Mouse (Mus musculus): ENCODE data around the gene Cryaa. TPM values are rescaled to one million over a fixed set of nuclear protein-coding genes. Genes with fewer than 3 reads are reported as not detected.

The Cryaa gene
- not detected in 4 replicates for total RNA-seq (2023; ENCODE audit: inconsistent age)

GRCm38 (mm10) chr17:31677507-31677906, at the start of gene Cryaa:
Gene Cryaa, plus strand, starts transcription at chr17:31677807.

GRCm38 (mm10) chr17:31636942-31637811, 40.4 kb upstream of the Cryaa start, which contains the start of gene Cbs:
Gene Cbs, minus strand, starts transcription at chr17:31637238.

GRCm38 (mm10) chr17:31658468-31659185, 19.0 kb upstream of the Cryaa start, which contains the start of gene U2af1:
Gene U2af1, minus strand, starts transcription at chr17:31658892.

Other genes with a start within 250 kb of the Cryaa start
- 34.8 to 43.2 TPM (median 40.3 TPM) in 4 replicates for gene Wdr4, start 157.8 kb upstream of the Cryaa start, total RNA-seq (2023; ENCODE audit: inconsistent age)
- gene Ndufv3, start 157.7 kb upstream of the Cryaa start, total RNA-seq (2023; ENCODE audit: inconsistent age) = 74.6 to 101 TPM (median 90.3 TPM) in 4 replicates
- gene Pknox1, start 113.1 kb upstream of the Cryaa start, total RNA-seq (2023; ENCODE audit: inconsistent age) = 31.2 to 47.5 TPM (median 38.2 TPM) in 4 replicates
- 1.4 TPM in 1 of 4 replicates, not detected in the others for gene Cbs, start 40.6 kb upstream of the Cryaa start, total RNA-seq (2023; ENCODE audit: inconsistent age)
- 323 to 347 TPM (median 333 TPM) in 4 replicates for gene U2af1, start 18.9 kb upstream of the Cryaa start, total RNA-seq (2023; ENCODE audit: inconsistent age)
- 793 to 866 TPM (median 826 TPM) in 4 replicates for gene Sik1, start 178.0 kb downstream of the Cryaa start, total RNA-seq (2023; ENCODE audit: inconsistent age)

Measured in B cell, adult (primary cell).